Mouse (Mus musculus): ENCODE measurements around the gene Fut7. TPM values are rescaled to one million over a fixed set of nuclear protein-coding genes. Genes with fewer than 3 reads are reported as not detected.

Gene Fut7
- total RNA-seq (2023), result 0.67 TPM

DNA sequence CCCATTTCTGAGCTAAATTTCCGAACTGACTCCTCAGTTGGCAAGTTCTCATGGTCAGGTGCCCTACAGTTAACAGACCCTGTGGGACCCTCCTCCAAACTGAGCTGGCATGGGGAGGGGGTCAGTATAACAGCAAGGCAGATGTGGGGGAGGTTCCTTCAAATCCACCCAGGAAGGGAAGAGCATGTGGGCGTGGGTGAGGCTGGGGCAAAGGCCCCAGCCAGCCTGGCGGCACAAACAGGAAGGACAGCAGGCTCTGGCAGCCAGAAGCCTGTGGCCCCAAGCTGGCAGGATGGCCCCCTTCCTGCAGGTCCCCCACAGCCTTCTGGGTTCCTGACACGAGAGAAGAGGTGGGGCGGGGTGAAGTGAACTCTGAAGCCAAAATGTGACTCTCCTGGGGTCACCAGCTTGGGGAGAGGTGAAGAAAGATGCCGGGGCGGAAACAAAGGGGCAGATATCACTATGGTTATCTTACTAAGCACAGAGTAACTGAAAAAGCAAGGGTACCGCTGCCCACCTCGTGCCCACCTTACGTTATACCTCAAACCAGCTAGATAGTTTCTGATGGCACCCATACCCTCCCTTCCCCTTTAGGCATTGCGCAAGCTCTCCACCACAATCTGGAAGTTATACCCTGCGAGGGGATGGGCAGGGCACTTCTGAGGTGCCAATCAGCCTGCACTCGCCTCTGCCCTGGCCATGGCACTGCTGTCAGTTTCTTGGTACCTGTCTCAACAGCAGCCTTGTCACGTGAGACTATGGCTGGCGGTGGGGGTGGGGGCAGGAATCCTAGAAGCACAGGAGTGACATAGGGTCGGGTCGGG lies at the start of gene Fut7:
Gene Fut7, plus strand, starts transcription at position 681 of the 824 bp plus-strand sequence.

DNA sequence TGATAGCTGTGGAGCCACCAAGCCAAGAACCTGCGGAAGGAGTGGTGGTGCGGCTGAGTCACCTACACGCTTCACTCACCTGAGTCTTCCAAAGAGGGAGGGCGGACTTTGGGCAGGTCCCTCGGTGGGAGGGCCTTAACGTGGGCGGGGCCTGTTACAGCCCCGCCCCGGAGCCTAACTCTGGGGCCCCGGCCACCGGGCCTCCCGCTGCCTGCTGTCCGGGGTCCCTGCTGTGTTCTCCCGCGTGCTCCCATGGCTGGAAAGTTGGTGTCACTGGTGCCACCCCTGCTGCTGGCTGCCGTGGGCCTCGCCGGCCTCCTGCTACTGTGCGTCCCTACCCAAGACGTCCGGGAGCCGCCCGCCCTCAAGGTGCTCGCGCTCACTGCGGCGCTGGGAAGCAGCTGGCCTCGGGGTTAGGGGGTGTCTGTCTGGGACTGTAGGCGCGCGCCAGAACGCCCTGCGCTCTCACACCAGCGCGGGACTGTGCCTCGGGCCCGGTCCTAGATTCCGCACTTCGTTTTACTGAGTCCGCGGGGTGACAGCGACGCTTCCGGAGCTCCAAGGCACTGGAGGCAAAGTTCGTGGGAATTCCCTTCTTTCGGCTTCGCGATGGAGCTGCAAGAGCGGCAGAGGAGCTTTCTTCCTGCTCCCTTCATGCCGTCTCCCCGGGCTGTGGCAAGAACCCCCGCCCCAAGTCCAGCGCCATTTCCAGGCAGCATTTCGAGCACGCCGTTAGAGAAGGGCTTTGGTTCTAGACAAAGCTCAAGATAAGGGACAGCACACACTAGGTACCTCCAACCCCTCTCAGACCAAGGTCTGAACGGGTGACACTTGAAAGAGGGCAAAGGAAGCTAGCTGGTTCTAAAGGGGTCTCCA lies 27.1 kb upstream of the Fut7 start, which contains the start of gene Entpd2:
Gene Entpd2, plus strand, starts transcription at position 154 of the 876 bp plus-strand sequence.

DNA sequence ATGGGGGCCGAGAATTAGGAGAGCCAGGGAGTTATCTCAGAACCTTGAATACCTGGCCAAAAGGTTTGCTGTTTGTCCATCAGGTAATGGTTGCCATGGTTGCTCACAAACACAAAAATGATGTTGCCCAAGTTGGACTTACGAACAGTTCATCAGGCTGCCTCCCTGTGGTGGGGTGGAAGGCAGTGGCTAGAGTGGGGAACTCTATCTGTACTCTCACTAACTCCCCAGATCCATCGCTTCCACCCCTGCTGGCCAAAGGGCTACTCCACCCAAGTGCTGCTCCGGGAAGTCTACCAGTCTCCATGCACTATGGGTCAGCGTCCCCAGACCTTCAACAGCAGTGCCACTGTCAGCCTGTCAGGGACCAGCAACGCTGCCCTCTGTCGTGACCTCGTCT lies 24.0 kb upstream of the Fut7 start, which contains the start of gene Npdc1:
Gene Npdc1, plus strand, starts transcription at position 301 of the 400 bp plus-strand sequence.

DNA sequence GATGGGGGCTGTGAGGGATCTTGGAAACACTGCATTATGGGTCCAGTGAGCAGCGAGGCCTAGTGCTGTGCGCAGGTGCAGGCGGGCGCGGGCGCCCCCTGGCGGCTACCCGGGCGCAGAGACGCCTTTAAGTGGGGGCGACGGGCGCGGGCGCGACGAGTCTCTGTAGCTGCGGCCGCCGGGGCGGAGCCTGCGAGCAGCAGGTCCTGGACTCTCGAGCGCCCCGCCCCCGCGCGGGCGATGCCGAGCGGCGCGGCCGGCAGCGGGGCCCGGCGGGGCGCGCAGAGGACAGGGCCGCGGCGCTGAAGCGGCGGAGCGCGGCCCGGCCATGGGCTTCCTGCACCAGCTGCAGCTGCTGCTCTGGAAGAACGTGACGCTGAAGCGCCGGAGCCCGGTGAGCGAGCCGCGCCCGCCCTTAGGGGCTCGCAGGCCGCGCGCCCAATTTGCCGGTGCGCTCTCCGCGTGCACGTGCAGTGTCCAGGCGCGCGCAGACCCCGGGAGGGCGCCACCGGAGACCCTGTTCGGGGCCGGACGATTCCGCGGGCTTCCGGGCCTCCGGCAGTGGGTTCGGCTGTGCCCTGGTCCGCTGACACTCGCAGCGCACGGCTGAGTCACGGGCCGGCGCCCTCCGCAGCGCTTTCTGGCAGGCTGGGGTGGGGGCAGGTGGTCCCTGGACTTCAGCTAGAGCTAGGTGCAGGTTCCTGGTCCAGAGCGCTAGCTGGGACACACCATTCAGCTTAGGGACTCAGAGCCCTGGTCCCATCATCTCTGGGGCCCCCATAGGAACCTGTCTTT lies 5.6 kb downstream of the Fut7 start, which contains the start of gene Abca2:
Gene Abca2, plus strand, starts transcription at position 262 of the 795 bp plus-strand sequence.

DNA sequence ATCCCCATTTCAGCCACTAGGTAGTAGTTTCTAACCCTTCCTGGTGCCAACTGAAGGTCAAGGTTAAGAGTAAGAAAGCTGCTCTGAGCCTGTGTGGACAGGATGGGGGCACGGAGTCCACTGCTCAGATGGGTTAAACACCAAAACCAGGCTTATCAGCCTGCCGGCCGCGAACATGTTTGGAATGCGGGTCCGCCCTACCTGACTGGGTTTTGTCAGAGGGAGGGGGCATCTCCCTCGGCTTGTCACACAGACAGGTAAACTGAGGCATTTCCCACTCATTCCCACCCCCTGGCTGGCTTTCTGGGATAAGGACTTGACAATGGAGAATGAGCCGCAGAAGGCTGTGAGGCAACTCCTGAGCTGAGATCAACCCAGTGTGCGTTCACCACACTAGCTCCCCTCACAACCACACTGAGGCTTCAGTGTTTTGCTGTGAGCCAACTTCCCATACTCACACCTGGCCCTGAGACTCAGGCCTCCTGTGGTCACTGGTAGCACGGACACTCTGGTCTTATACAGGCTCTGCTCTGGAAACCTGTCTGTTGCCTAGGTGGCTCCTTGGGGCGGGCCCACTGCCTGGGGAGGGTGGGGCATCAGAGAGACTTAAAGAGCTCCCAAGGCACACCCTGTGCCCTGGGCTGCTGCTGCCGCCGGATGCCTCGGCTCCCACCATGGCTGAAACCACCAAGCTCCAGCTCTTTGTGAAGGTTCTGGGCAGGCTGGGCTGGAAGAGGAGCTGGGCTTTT lies 33.3 kb downstream of the Fut7 start, which contains the start of gene Clic3:
Gene Clic3, plus strand, starts transcription at position 634 of the 749 bp plus-strand sequence.

DNA sequence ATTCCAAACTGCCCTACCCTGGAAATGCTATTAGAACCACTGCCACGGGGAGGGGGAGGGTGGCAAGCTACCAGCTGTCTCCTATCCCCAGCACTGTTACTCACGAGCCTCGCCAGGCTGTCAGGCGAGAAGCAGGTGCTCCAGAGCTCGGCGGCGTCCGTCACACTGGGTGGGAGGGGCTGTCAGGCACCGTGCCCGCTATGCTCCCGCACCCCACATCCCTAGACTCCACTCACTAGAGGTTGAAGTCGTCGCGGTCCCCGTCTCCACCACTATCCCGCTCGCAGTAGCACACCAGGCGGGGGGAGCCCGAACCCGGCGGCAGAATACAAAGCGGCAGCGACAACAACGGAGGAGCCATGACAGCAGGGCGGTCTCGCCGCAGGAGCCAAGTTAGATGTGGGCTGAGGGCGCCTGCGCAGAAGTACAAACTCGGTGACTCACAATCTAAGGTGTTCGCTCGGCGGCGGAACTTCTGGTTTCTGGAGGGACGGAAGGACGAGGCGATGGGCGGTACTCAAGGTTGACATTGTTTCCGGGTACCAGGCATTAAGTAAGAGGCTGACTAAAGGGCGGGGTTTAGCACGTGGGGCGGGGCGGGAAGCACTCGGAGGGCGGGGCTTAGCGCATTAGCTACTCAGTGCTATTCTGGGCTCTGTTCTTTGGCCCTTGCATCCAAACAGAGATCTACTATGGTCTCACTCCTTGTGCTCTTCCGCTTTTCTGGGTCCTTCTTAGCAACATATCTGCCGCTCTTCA lies 37.7 kb downstream of the Fut7 start, which contains the start of gene Paxx:
Gene Paxx, minus strand, starts transcription at position 544 of the 759 bp plus-strand sequence.

DNA sequence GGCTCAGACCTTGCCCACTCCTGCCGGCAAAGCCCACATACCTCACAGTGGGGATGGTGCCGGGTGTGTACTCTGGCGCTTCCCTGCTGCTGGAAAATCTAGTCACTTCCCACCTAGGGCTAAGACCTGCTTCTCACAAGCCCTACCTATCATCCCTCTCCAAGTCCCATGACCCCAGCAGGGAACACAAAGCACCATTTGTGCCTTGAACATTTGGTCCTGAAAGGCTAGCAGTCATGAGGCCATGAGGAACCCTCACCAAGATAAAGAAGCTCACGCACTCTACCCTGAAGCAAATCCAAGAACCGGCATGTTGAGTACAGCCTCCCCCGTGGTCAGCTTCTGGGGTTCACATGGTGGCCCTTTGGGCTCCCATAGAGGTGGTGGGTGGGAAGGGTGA lies 46.9 kb downstream of the Fut7 start, which contains the start of gene Ptgds:
Gene Ptgds, minus strand, starts transcription at position 78 of the 400 bp plus-strand sequence.

Other genes starting within 250 kb of the Fut7 start
- 7.0 TPM for gene Nrarp, start 242.5 kb upstream of the Fut7 start, total RNA-seq (2023)
- gene Tor4a, start 226.4 kb upstream of the Fut7 start, total RNA-seq (2023), result 14.4 TPM
- 53.8 TPM for gene Nelfb, start 211.8 kb upstream of the Fut7 start, total RNA-seq (2023)
- gene Stpg3, start 208.6 kb upstream of the Fut7 start, total RNA-seq (2023), result not detected
- not detected for gene Fam166a, start 204.5 kb upstream of the Fut7 start, total RNA-seq (2023)
- 103 TPM for gene Tubb4b, start 198.6 kb upstream of the Fut7 start, total RNA-seq (2023)
- gene Slc34a3, start 188.9 kb upstream of the Fut7 start, total RNA-seq (2023), result not detected
- gene Rnf224, start 186.5 kb upstream of the Fut7 start, total RNA-seq (2023), result not detected
- gene Rnf208, start 181.0 kb upstream of the Fut7 start, total RNA-seq (2023), result 0.50 TPM
- not detected for gene Cysrt1, start 180.8 kb upstream of the Fut7 start, total RNA-seq (2023)
- 12.5 TPM for gene AL732309.1, start 176.4 kb upstream of the Fut7 start, total RNA-seq (2023)
- 19.2 TPM for gene Tmem203, start 167.8 kb upstream of the Fut7 start, total RNA-seq (2023)
- gene Tprn, start 160.6 kb upstream of the Fut7 start, total RNA-seq (2023), result 19.1 TPM
- 29.1 TPM for gene Ssna1, start 150.8 kb upstream of the Fut7 start, total RNA-seq (2023)
- 100 TPM for gene Anapc2, start 150.8 kb upstream of the Fut7 start, total RNA-seq (2023)
- not detected for gene Tmem210, start 135.1 kb upstream of the Fut7 start, total RNA-seq (2023)
- not detected for gene Lrrc26, start 133.4 kb upstream of the Fut7 start, total RNA-seq (2023)
- gene Grin1, start 104.1 kb upstream of the Fut7 start, total RNA-seq (2023), result not detected
- gene Man1b1, start 90.9 kb upstream of the Fut7 start, total RNA-seq (2023), result 44.3 TPM
- gene Dpp7, start 66.9 kb upstream of the Fut7 start, total RNA-seq (2023), result 16.8 TPM
- 5.7 TPM for gene Uap1l1, start 57.6 kb upstream of the Fut7 start, total RNA-seq (2023)
- 1.1 TPM for gene Sapcd2, start 50.9 kb upstream of the Fut7 start, total RNA-seq (2023)
- gene Entpd2, start 27.4 kb upstream of the Fut7 start, total RNA-seq (2023), result not detected
- 2.2 TPM for gene Npdc1, start 23.9 kb upstream of the Fut7 start, total RNA-seq (2023)
- 67.3 TPM for gene Abca2, start 5.4 kb downstream of the Fut7 start, total RNA-seq (2023)
- not detected for gene Clic3, start 33.6 kb downstream of the Fut7 start, total RNA-seq (2023)
- 74.0 TPM for gene Paxx, start 37.8 kb downstream of the Fut7 start, total RNA-seq (2023)
- gene Ptgds, start 46.8 kb downstream of the Fut7 start, total RNA-seq (2023), result not detected
- gene Lcn12, start 70.6 kb downstream of the Fut7 start, total RNA-seq (2023), result not detected
- gene Fbxw5, start 77.5 kb downstream of the Fut7 start, total RNA-seq (2023), result 61.4 TPM
- gene C8g, start 78.5 kb downstream of the Fut7 start, total RNA-seq (2023), result 0.50 TPM
- 35.1 TPM for gene Traf2, start 123.7 kb downstream of the Fut7 start, total RNA-seq (2023)
- 98.0 TPM for gene Edf1, start 134.6 kb downstream of the Fut7 start, total RNA-seq (2023)
- 2.7 TPM for gene Mamdc4, start 151.6 kb downstream of the Fut7 start, total RNA-seq (2023)
- gene Phpt1, start 152.0 kb downstream of the Fut7 start, total RNA-seq (2023), result 25.7 TPM
- 0.38 TPM for gene Ajm1, start 158.5 kb downstream of the Fut7 start, total RNA-seq (2023)
- 100 TPM for gene Rabl6, start 185.3 kb downstream of the Fut7 start, total RNA-seq (2023)
- gene Ccdc183, start 194.4 kb downstream of the Fut7 start, total RNA-seq (2023), result not detected
- gene Tmem141, start 198.7 kb downstream of the Fut7 start, total RNA-seq (2023), result 0.79 TPM
- 7.5 TPM for gene Fcna, start 204.8 kb downstream of the Fut7 start, total RNA-seq (2023)
- not detected for gene Lcn8, start 229.9 kb downstream of the Fut7 start, total RNA-seq (2023)
- gene Lcn5, start 234.7 kb downstream of the Fut7 start, total RNA-seq (2023), result not detected

Data from CD4-positive naive resting alpha-beta T cell, adult 76 days (primary cell).